Comparison of ENCODE assay signal across 22 mouse cellular contexts in genomic region chr13:45253221-45253620, GRCm38 (mm10).
"Had no signal": no experiment of that assay in that cellular context is flagged by ENCODE, and none has a peak within 500 bp of the region (broad histone marks: within the 10 kb centered on the region; RNA-seq: fewer than 3 reads in every experiment).

No protein-coding gene starts in this region.

- H3K4me1 ChIP-seq: liver, embryonic 12.5 days; liver, embryonic 15.5 days; lung, embryonic 15.5 days; megakaryocyte, embryonic 14.5 days; neural tube, embryonic 12.5 days had no signal

- H3K4me3 ChIP-seq: intestine, embryonic 15.5 days; layer of hippocampus, adult 2 months; liver, embryonic 12.5 days; liver, embryonic 15.5 days; lung, embryonic 15.5 days; megakaryocyte, embryonic 14.5 days; midbrain, embryonic 10.5 days; neural tube, embryonic 12.5 days; neural tube, embryonic 15.5 days had no signal

- ATAC-seq: intestine, embryonic 15.5 days; liver, embryonic 12.5 days had no signal

- H3K27ac ChIP-seq: intestine, embryonic 15.5 days; kidney, postnatal 0 days; layer of hippocampus, adult 2 months; liver, embryonic 12.5 days; liver, embryonic 15.5 days; lung, embryonic 15.5 days; midbrain, embryonic 10.5 days; neural tube, embryonic 12.5 days; neural tube, embryonic 15.5 days; stomach, postnatal 0 days had no signal

- H3K9me3 ChIP-seq: intestine, embryonic 15.5 days; liver, embryonic 12.5 days; liver, embryonic 15.5 days; lung, embryonic 15.5 days; megakaryocyte, embryonic 14.5 days; midbrain, embryonic 10.5 days; neural tube, embryonic 12.5 days; neural tube, embryonic 15.5 days had no signal

- DNase-seq: kidney, adult 11 months; kidney, postnatal 25 days; layer of hippocampus, adult 9-11 months; liver; lung, adult 18-20 months; lung, postnatal 10 days; lung, postnatal 36 days; midbrain, embryonic 14.5 days; thymus, adult 2 months; thymus, postnatal 14 days; thymus, postnatal 4 days had no signal

- H3K36me3 ChIP-seq: intestine, embryonic 15.5 days; liver, embryonic 12.5 days; liver, embryonic 15.5 days; lung, embryonic 15.5 days; midbrain, embryonic 10.5 days; neural tube, embryonic 12.5 days; neural tube, embryonic 15.5 days had no signal

- H3K27me3 ChIP-seq: intestine, embryonic 15.5 days; lung, embryonic 15.5 days; neural tube, embryonic 12.5 days; neural tube, embryonic 15.5 days had no signal

- H3K4me2 ChIP-seq: intestine, embryonic 15.5 days; liver, embryonic 12.5 days; liver, embryonic 15.5 days; lung, embryonic 15.5 days; neural tube, embryonic 12.5 days; neural tube, embryonic 15.5 days had no signal

- H3K9ac ChIP-seq: intestine, embryonic 15.5 days; liver, embryonic 12.5 days; liver, embryonic 15.5 days; lung, embryonic 15.5 days; neural tube, embryonic 12.5 days; neural tube, embryonic 15.5 days had no signal
